In the genomic region with DNA sequence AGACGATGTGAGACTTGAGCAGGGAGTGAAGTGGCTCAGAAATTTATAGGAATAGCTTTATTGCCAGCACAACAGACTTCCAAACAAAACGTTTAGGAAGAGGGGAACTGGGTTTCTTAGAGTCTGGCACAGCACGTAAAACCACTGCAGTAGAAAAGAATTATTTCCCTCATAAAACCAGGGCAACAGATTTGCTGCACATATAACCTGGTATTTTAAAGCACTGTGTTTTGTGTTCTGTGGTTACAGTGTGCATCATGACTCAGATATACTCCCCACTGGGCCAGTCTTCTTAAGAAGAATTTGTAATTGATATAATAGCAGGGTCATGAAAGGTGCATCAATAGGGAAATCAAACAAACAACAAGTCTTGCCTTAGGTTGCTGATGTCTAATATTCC, we compare ENCODE assay signal across 29 mouse cellular contexts. TPM values are rescaled to one million over a fixed set of nuclear protein-coding genes. Genes with fewer than 3 reads are reported as not detected.
DNase-seq lines count a peak whose midpoint lies in the region; ATAC-seq and TF ChIP-seq lines count a peak whose summit lies in the region.
"Had no signal": no experiment of that assay in that cellular context is flagged by ENCODE, and none has a peak within 500 bp of the region (broad histone marks: within the 10 kb centered on the region; RNA-seq: fewer than 3 reads in every experiment).

No protein-coding gene starts in this region.

- H3K27me3 ChIP-seq in limb, embryonic 12.5 days = no peaks in the 10 kb centered on the region
- H3K27me3 ChIP-seq in limb, embryonic 10.5 days (ENCODE audit: low read depth, poor library complexity, severe bottlenecking) = no peaks in the 10 kb centered on the region
- peaks cover 33% of the 10 kb centered on the region for H3K27me3 ChIP-seq in Patski
- H3K27me3 ChIP-seq in limb, embryonic 14.5 days (ENCODE audit: control insufficient read depth, insufficient read depth, low read length) = no peaks in the 10 kb centered on the region
- H3K27me3 ChIP-seq: CH12.LX; embryonic facial prominence, embryonic 13.5 days; embryonic facial prominence, embryonic 15.5 days; forebrain, embryonic 12.5 days had no signal

- H3K4me1 ChIP-seq in limb, embryonic 12.5 days (replicated peaks) = no peaks in the 10 kb centered on the region; the same call in 1 of the 2 replicates
- no peaks in the 10 kb centered on the region for H3K4me1 ChIP-seq in limb, embryonic 10.5 days
- no peaks in the 10 kb centered on the region for H3K4me1 ChIP-seq in limb, embryonic 14.5 days (ENCODE audit: control insufficient read depth, insufficient read depth, low read length)
- H3K4me1 ChIP-seq: embryonic facial prominence, embryonic 13.5 days; embryonic facial prominence, embryonic 15.5 days; forebrain, embryonic 10.5 days; forebrain, embryonic 12.5 days had no signal

- DNase-seq in gastrocnemius, adult 2 months = no peak
- DNase-seq in gastrocnemius, adult 8-10 months (ENCODE audit: low spot score in 2 of 2) = no peak
- DNase-seq in limb, embryonic 10.5 days (ENCODE audit: low spot score) = no peak
- no peak for DNase-seq in Patski (ENCODE audit: low read depth, low spot score)
- no peak for DNase-seq in limb, embryonic 14.5 days (ENCODE audit: low spot score)
- DNase-seq: adrenal gland, adult 2 months; adrenal gland, postnatal 10 days; adrenal gland, postnatal 25 days; B cell, adult 2 months; cerebellum, adult 11 months; cerebellum, adult 18-20 months; cerebellum, adult 8-10 months; cerebellum, adult 9-11 months; cerebellum, postnatal 14 days; cerebellum, postnatal 36 days; embryo, embryonic 11 days had no signal

- CTCF ChIA-PET in Patski (lab: Charles Lee) = interaction anchor here (1.1 to 1.6 kb wide), 3 partner anchors 10 to 23 kb away, joined by 3 to 5 read pairs (median 4); no protein-coding TSS in a partner anchor

- H3K9me3 ChIP-seq in limb, embryonic 12.5 days = 0 out of 2 replicates have a peak, but pooled peaks cover 3% of the 10 kb centered on the region
- no peaks in the 10 kb centered on the region for H3K9me3 ChIP-seq in limb, embryonic 10.5 days (replicated peaks)
- no peaks in the 10 kb centered on the region for H3K9me3 ChIP-seq in limb, embryonic 14.5 days (ENCODE audit: control insufficient read depth, low read length)
- H3K9me3 ChIP-seq: embryonic facial prominence, embryonic 13.5 days; embryonic facial prominence, embryonic 15.5 days; forebrain, embryonic 10.5 days; forebrain, embryonic 12.5 days had no signal

- 15% methylated on average over 3 of the region's 3 CpGs for WGBS in limb, embryonic 12.5 days
- WGBS in limb, embryonic 10.5 days = 35% methylated on average over 3 of the region's 3 CpGs
- WGBS in limb, embryonic 14.5 days = 12% methylated on average over 3 of the region's 3 CpGs

- in situ Hi-C loops in Patski (cut with MboI; ENCODE audit: low pct_unique_long_range_greater_than_20kb) = no loop called here

- TF ChIP-seq CTCF in gastrocnemius, adult 2 months (IDR thresholded peaks at IDR 0.05) = no peak
- TF ChIP-seq CTCF in Patski (IDR thresholded peaks at IDR 0.05) = no peak

- POLR2A ChIA-PET in Patski (lab: Charles Lee) = no interaction called here

- no peak overlapping the region for H3K4me2 ChIP-seq in limb, embryonic 12.5 days
- H3K4me2 ChIP-seq in limb, embryonic 14.5 days (replicated peaks; ENCODE audit: low read depth, low read length, severe bottlenecking) = no peak overlapping the region
- H3K4me2 ChIP-seq: embryonic facial prominence, embryonic 13.5 days; embryonic facial prominence, embryonic 15.5 days; forebrain, embryonic 12.5 days had no signal

- no peaks in the 10 kb centered on the region for H3K36me3 ChIP-seq in limb, embryonic 12.5 days
- no peaks in the 10 kb centered on the region for H3K36me3 ChIP-seq in limb, embryonic 10.5 days
- no peaks in the 10 kb centered on the region for H3K36me3 ChIP-seq in limb, embryonic 14.5 days (ENCODE audit: control insufficient read depth, insufficient read depth, low read length)
- H3K36me3 ChIP-seq: embryonic facial prominence, embryonic 13.5 days; embryonic facial prominence, embryonic 15.5 days; forebrain, embryonic 10.5 days; forebrain, embryonic 12.5 days; G1E had no signal

- no peak overlapping the region for H3K4me3 ChIP-seq in gastrocnemius, adult 2 months
- H3K4me3 ChIP-seq in limb, embryonic 12.5 days (replicated peaks) = no peak overlapping the region
- no peak overlapping the region for H3K4me3 ChIP-seq in limb, embryonic 10.5 days
- H3K4me3 ChIP-seq in limb, embryonic 14.5 days (replicated peaks; ENCODE audit: low read length) = no peak overlapping the region
- H3K4me3 ChIP-seq: embryonic facial prominence, embryonic 13.5 days; embryonic facial prominence, embryonic 15.5 days; erythroblast, embryonic 14.5 days; forebrain, embryonic 10.5 days; forebrain, embryonic 12.5 days had no signal

- no peak overlapping the region for H3K9ac ChIP-seq in limb, embryonic 12.5 days (replicated peaks)
- no peak overlapping the region for H3K9ac ChIP-seq in limb, embryonic 14.5 days (ENCODE audit: low read depth, low read length, severe bottlenecking)
- H3K9ac ChIP-seq: embryonic facial prominence, embryonic 13.5 days; embryonic facial prominence, embryonic 15.5 days; forebrain, embryonic 12.5 days had no signal

- peak overlapping the region; percentile 1; the same call in 1 of the 2 replicates for H3K27ac ChIP-seq in gastrocnemius, adult 2 months
- peak overlapping the region; percentile 54; the same call in 1 of the 2 replicates for H3K27ac ChIP-seq in limb, embryonic 12.5 days
- no peak overlapping the region for H3K27ac ChIP-seq in limb, embryonic 10.5 days
- H3K27ac ChIP-seq in limb, embryonic 14.5 days (replicated peaks; ENCODE audit: low read depth, low read length) = no peak overlapping the region
- H3K27ac ChIP-seq: embryonic facial prominence, embryonic 13.5 days; embryonic facial prominence, embryonic 15.5 days; forebrain, embryonic 10.5 days; forebrain, embryonic 12.5 days had no signal

- intact Hi-C loops in gastrocnemius, adult 2 months (cut with DNase I) = no loop called here

- TF ChIP-seq POLR2A in limb, embryonic 14.5 days (IDR thresholded peaks at IDR 0.05; ENCODE audit: borderline replicate concordance, extremely low read depth, insufficient read depth, insufficient read length) = no peak

- peak; percentile 50; the same call in 1 of the 2 replicates for ATAC-seq in limb, embryonic 12.5 days (ENCODE audit: insufficient number of reproducible peaks, insufficient read depth, low FRiP score, low TSS enrichment, low read depth)
- peak; percentile 33 for ATAC-seq in Patski
- ATAC-seq in limb, embryonic 14.5 days (ENCODE audit: low FRiP score, low read depth) = peak; percentile 50; the same call in 1 of the 2 replicates
- no peak for ATAC-seq in monocyte, adult 5-6 weeks (replicated peaks; ENCODE audit: insufficient number of reproducible peaks, low FRiP score, low TSS enrichment, poor library complexity, severe bottlenecking)
- ATAC-seq in megakaryocyte, adult 5-6 weeks (ENCODE audit: poor library complexity, severe bottlenecking) = no peak
- ATAC-seq: CD4-positive, CD25-positive, alpha-beta regulatory T cell, adult 4 months; forebrain, embryonic 14.5 days had no signal

RNA-seq across cellular contexts. Expression of gene Rxfp1, which starts 52.6 kb away (rescaled TPM):
- not detected for total RNA-seq in gastrocnemius, adult 2 months (2021)
- under 1 TPM in 1 of 4 experiments, not detected in 3; 0.08 TPM for total RNA-seq in gastrocnemius, adult 8-10 months (2022)
- 0.44 and 0.55 TPM in 2 replicates for polyA plus RNA-seq in limb, embryonic 12.5 days (2016; fragmentation: Nextera tagmentation; extraction: Ambion mirVana)
- polyA plus RNA-seq in limb, embryonic 10.5 days (2016; fragmentation: Nextera tagmentation; extraction: Ambion mirVana) = 0.06 and 0.31 TPM in 2 replicates
- polyA plus RNA-seq in Patski (2021) = 0.01 TPM
- 0.51 and 1.0 TPM in 2 replicates for polyA plus RNA-seq in limb, embryonic 14.5 days (2012; rRNA removed)
- 0.08 and 0.25 TPM in 2 replicates for polyA plus RNA-seq in limb, embryonic 14.5 days (2014; fragmentation: Nextera tagmentation; extraction: Ambion mirVana)
- total RNA-seq in monocyte, adult 5-6 weeks (2017) = 0.10 TPM in 1 of 3 replicates, not detected in the others
- total RNA-seq in megakaryocyte, adult 5-6 weeks (2015) = not detected in 2 replicates
- 0.04 TPM in 1 of 2 replicates, not detected in the other for total RNA-seq in megakaryocyte, adult 5-6 weeks (2017)
- total RNA-seq: adrenal gland, adult 2 months; common myeloid progenitor, adult 5-6 weeks had no signal
- polyA plus RNA-seq: adrenal gland, adult 2 months; CD4-positive, CD25-positive, alpha-beta regulatory T cell, adult 4 months; erythroblast, embryonic 14.5 days; forebrain, embryonic 10.5 days; forebrain, embryonic 12.5 days; G1E had no signal

Comparison
In these comparisons a context has a peak if more than half of its experiments do, and no peak if none do; other contexts are left out.
1. H3K27ac ChIP-seq: peak in gastrocnemius, adult 2 months (single experiment) and limb, embryonic 12.5 days (single experiment); none in limb, embryonic 10.5 days (single experiment) and limb, embryonic 14.5 days (single experiment).
2. ATAC-seq: peak in limb, embryonic 12.5 days (single experiment), Patski (single experiment) and limb, embryonic 14.5 days (single experiment); none in monocyte, adult 5-6 weeks (single experiment) and megakaryocyte, adult 5-6 weeks (single experiment).